Mouse (Mus musculus): ENCODE measurements around the gene Slc19a2. TPM values are rescaled to one million over a fixed set of nuclear protein-coding genes. Genes with fewer than 3 reads are reported as not detected.

Gene Slc19a2
- total RNA-seq, 2 experiments from 2014 or later: 17.0 to 30.0 TPM

DNA sequence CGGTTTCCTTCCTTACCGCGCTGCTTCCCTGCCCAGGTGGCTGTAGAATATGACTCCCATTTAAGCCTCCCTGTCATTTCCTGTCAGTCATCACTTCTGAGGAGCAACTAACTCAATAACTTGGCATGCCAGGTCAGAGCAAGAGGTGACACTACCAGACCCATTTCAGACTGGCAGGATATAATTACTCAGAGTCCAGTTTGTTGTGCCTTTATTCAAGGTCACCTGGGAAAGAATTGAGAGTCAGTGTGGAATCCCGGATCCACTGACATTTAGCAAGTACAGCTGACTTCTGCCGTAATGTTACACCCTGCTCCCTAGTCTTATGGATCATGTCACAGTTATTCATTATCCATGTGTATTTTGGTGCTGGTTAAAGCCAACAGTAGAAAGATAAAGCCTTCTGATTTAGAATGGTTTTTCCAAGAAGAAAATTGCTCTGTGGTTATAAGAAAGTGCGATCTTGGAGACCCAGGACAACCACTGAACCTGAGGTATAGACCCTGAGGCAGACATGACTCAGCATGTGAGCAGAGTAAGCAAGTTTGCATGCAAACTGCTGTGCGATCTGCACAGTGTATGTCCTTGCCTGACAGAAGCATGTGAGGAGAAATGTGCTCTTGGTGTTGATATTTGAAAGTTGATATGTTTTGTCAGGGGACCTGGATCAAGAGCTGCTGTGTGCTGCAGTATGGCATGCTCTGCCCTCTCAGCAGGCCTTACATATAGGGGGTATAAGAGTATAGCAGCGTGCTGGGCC is 1.7 kb downstream of the Slc19a2 start:
- DNase-seq (ENCODE audit: low spot score in 2 of 2): no peak

DNA sequence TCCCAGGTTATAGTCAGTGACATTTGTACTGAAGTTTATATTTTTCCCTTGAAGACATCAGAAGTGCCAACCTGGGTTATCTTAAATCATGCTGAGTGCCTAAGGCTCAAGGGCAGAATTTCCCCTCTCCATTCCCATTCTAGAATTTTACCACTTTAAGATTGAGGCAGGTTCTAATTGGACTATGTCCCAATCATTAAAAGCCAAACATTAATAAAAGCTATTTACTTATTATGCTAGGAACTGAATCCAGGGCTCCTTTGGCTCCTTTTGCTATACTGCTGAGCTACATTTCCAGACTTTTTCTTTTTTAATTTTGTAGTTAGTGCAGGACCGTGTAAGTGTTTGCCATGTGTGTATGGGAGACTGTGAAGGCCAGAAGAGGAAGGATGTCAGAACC is 2.6 kb downstream of the Slc19a2 start:
- DNase-seq (ENCODE audit: low spot score in 2 of 2): no peak

- DNase-seq (ENCODE audit: low spot score in 2 of 2): no peak
These were observed 3.7 kb downstream of the Slc19a2 start for GRCm38 (mm10) chr1:164252551-164252950.

- DNase-seq (ENCODE audit: low spot score in 2 of 2): no peak
These were observed 6.0 kb downstream of the Slc19a2 start for GRCm38 (mm10) chr1:164254836-164255235.

DNA sequence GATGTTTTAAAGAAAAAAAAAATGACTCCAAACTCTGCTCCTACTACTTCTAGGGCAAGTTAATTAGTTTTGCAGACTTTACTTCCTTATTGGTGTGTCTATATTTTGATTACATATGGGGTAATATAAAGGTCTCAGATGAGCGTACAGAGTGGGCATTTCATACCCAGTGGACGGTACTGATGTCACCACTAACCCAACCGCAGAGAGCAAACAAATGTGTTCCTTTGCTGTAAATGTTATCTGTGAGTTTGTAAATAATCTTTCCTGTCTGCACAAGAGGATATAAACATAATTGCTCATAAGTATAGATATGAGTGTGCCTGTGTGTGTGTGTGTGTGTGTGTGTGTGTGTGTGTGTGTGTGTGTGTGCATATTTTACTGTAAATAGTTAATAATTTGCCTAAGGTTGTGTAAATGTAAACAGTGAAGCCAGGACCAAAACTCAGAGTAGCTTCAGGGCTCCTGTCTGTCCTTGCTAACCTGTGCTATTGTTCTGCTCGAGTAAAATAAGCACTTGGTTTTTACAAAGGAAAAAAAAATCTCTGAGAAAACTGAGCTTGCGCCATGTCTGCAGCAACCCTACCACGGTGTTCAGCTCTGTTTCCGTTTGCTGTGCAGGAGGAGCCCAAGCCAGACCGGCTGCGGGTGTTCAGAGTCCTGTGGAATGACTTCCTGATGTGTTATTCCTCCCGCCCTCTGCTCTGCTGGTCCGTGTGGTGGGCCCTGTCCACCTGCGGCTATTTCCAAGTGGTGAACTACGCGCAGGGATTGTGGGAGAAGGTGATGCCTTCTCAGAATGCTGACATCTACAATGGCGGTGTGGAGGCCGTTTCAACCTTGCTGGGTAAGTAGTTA is 11.6 kb downstream of the Slc19a2 start:
- no peak for DNase-seq (ENCODE audit: low spot score in 2 of 2)

GRCm38 (mm10) chr1:164261553-164261952 is 12.7 kb downstream of the Slc19a2 start:
- peak in 1 of 2 experiments; percentile 29 for DNase-seq (ENCODE audit: low spot score in 2 of 2)

DNA sequence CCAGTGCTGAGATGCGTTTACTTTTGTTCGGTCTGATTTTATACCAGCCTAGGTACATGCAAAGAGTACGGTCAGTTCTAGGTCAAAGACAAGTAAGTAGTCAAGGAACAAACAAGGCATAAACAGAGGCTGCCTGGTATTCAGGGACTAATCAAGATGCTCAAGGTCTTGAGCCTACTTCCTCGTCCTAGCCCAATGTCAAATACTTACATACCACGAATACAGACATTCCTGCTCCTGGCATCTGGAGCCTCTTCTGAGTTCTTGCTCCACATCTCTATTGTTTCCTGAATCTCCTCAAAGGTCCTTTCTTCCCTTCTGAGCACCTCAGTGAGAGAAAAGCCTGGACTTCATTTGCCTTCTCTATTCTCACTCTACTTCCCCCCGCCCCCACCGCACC is 22.1 kb downstream of the Slc19a2 start:
- no peak for DNase-seq (ENCODE audit: low spot score in 2 of 2)

- DNase-seq (ENCODE audit: low spot score in 2 of 2): no peak
These were observed 24.8 kb downstream of the Slc19a2 start for GRCm38 (mm10) chr1:164273659-164274058.

- peak; percentile 88 to 91 for DNase-seq (ENCODE audit: low spot score in 2 of 2)
These were observed 26.7 kb downstream of the Slc19a2 start, which contains the start of gene Ccdc181 for GRCm38 (mm10) chr1:164275455-164275954. Ccdc181 (plus strand) TSS chr1:164275585.

DNA sequence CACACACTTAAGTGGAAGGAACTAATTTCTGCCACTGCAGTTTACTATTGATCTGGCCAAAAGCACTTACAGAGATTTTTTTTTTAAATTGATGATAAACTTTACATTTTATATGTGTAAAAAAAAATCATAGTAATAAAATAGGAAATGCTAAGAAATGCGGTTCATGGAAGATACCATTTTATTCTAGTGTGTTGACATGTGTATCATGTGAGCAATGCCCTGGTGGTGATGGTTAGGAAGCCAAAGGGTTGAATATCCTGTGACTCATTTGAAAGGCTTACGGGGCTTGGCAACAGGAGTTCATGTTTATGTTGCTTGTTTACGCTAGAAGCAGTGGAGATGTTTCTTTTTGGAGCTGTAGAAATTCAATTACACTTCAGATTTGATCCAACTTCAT is 27.7 kb downstream of the Slc19a2 start:
- no peak for DNase-seq (ENCODE audit: low spot score in 2 of 2)

- no peak for DNase-seq (ENCODE audit: low spot score in 2 of 2)
These were observed 30.5 kb downstream of the Slc19a2 start for GRCm38 (mm10) chr1:164279332-164279731.

- no peak for DNase-seq (ENCODE audit: low spot score in 2 of 2)
These were observed 35.2 kb downstream of the Slc19a2 start for GRCm38 (mm10) chr1:164284007-164284406.

GRCm38 (mm10) chr1:164287406-164287805 is 38.6 kb downstream of the Slc19a2 start:
- no peak for DNase-seq (ENCODE audit: low spot score in 2 of 2)

- DNase-seq (ENCODE audit: low spot score in 2 of 2): no peak
These were observed 43.2 kb downstream of the Slc19a2 start for GRCm38 (mm10) chr1:164292040-164292439.

DNA sequence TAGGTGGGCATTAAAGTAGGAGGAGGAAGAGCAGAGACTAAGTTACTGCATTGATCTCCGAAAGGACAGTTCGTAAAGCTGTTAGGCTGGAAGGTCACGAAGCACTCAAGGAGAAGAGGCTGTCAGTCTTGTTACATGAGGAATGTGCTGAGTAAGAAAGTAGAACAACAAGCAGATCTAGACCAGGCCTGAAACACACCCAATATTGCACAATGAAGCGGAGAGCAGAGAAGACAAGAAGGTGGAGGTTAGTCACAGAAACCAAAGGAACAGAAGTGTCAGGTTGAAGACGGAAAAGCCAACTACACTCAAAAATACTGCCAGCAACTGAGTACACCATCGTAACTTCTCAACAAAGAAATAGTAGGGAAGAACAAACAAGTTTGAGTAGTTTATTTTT is 45.2 kb downstream of the Slc19a2 start:
- no peak for DNase-seq (ENCODE audit: low spot score in 2 of 2)

GRCm38 (mm10) chr1:164296473-164296872 is 47.6 kb downstream of the Slc19a2 start:
- no peak for DNase-seq (ENCODE audit: low spot score in 2 of 2)

DNA sequence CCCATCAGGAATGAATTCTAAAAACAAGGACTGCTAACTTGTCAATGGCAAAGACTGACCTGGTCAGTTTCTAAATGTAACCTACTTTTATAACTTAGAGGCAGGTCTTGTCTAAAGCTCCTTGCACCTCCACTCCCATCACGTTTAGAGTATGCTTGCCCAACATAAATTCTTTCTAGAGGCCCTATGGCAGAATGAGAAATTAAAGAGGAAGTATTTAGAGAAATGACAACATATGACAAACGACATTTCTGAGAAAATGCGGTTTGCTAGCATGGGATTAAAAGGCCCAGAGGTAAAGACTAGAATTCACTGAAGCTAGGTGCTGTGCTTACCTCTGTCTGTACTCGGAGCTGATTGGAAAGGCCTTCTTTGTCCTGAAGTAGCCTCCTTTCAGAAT is 53.1 kb downstream of the Slc19a2 start:
- DNase-seq (ENCODE audit: low spot score in 2 of 2): no peak

DNA sequence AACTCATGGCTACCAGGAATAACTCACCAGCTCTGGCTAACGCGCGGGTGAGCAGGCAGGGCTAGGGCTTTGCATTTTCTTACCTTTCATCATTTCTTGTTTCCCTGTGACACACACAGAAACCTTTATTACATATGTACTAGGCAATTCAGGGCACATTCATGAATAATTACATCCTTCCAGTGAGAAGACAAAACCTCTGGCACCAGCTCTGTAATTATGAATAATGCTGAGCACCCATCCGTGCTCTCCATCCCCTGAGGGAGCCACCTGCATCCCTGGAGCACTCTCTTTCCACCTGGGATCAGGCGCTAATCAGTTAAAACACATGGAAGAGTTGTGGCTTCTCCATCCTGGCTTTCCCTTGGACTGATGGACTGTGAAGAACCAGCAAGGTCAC is 55.0 kb downstream of the Slc19a2 start, which contains the start of gene Nme7:
Gene Nme7, plus strand, starts transcription at position 301 of the 400 bp plus-strand sequence.
- DNase-seq (ENCODE audit: low spot score in 2 of 2): no peak

GRCm38 (mm10) chr1:164307124-164307751 is 58.4 kb downstream of the Slc19a2 start, which contains the start of gene Blzf1:
Blzf1 (minus strand) TSS chr1:164307489.
- DNase-seq (ENCODE audit: low spot score in 2 of 2): peak; percentile 90

DNA sequence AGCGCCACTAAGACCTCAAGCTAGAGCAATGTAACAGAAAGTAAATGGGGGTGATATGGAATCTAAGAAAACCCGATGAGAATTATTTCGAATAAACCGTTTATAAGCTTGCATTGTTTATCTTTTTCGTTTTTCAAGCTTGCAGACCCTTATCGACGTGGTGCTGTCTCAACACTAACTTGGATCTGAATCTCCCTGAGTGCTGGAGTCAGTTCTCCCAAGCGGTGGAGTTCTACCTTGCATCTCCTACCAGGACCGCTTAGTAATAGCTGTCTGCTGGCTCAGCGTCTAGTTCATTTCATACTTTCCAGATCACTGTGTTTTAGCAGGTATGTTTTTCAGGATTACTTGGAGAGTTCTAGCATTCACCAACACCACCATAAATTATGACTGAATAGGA is 59.1 kb downstream of the Slc19a2 start:
- no peak for DNase-seq (ENCODE audit: low spot score in 2 of 2)

GRCm38 (mm10) chr1:164314085-164314484 is 65.2 kb downstream of the Slc19a2 start:
- DNase-seq (ENCODE audit: low spot score in 2 of 2): no peak

Data from adrenal gland, adult 18-20 months (tissue).